Mouse (Mus musculus) kidney, adult 18-20 months (tissue): Measurements from ENCODE around the gene Lipn.

ENCODE experiments used
- DNase-seq: peaks from one replicate; pipeline ENCODE4 v3.0.0; 2021

Gene Lipn

DNA sequence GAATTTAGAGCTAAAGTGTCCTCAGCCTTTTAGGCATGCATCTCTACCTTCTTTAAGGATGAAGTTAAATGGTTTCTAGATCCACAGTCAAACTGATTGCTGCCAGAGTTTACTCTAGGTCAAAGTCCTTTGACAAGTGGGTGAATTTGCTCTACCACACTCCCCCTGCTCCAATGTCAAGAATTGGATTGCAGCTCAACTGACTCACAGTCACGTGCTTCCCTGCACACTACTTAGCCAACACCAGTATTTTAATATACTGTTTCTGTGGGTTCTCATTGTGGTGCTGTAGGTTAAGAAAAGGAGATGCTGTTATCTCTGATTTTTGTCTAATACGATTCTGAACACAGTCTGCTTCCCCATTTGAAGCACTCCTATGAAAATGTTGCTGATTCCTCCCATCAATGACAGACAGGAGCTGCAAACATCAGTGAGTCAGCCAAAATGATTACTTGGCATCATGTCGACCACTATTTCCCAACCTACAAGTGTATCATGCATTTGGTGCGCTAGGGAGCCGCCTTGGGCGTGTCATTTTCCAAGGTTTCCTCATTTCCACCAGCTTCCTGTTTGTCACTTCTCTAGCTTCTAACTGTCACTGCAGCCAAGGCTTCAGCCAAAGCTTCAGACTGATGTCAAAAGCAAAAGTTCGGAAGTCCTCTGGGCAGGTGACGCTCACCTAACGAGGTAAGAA is at the start of gene Lipn:
TSS of gene Lipn (plus strand) at position 580 of the 694 bp plus-strand sequence.
- DNase-seq: no peak

DNA sequence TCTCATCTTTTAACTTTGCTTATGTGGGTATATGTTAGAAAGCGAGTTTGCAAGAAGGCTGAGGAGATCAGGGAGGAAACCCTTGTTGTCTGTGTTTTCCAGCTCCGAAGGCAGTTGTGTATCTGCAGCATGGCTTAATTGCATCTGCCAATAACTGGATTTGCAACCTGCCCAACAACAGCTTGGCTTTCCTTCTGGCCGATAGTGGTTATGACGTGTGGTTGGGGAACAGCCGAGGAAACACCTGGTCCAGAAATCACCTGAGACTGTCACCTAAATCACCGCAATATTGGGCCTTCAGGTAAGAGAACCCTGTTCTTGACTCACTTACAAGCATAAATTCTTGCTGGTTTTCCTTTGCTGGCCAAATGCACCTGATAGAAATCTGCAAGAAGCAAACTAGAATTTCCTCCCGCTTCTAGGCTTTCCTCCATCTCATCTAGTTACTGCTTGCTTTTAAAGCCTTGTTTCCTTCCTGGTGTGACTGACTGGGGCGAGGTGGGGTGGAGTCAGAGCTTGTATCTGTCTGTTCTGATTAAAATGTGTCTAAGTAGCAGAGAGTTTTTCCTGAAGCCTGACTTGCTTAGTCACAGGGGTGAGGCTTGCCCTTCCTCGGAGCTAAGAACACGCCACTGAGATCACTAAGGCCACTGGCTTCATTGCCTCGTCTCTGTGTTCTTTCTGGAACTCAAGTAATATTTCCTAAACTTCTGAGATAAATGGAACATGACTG is 45.6 kb upstream of the Lipn start:
- no peak for DNase-seq

DNA sequence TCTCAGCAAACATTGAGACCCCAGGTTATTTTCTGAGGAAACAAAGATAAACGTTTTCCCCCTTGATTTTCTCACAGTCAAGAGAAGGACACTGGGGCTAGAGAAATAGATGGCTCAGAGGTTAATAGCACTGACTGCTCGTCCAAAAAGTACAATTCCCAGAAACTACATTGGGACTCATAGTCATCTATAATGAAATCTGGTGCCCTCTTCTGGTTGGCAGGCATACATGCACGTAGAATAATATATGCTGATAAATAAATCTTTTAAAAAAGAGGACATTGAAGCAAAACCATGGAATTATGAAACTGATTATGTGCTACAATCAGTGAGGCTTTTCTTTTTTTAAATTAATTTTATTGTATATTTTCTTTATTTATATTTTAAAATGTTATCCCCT is 44.4 kb upstream of the Lipn start:
- DNase-seq: no peak

DNA sequence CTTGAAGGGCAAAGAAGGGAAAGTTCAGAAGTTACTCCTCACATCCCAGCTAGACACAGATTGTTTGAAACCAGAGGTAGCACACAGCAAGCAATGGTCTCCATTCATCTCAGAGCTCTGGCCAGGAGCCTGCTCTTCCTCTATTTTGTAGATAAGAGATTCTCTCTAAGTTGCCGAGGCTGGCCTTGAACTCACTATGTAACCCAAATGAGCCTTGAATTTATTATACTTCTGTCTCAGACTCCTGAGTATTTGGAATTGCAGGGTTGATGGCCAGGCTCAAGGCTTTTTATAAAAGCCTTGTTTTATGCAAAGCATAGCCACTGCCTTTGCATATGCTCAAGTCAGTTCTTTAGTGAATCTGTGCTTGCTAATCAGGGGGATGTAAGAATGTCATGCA is 27.4 kb upstream of the Lipn start:
- no peak for DNase-seq

DNA sequence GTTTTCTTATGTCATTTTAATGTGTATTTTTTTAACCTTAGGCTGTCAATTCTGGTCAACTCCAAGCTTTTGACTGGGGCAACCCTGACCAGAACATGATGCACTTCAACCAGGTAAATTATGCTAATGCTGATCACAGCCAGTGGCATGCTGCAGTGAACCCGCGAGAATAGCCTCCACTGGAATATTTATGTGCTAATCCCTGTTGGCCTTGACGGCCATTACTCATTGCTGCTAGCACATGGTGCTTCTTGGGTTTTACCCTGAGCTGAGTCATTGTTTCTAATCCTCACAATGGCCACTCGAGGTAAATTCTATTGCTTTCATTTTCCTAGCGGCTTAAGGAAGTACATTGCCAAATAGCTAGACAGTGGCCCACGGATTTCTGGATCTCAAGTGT is 24.1 kb upstream of the Lipn start:
- no peak for DNase-seq

- DNase-seq: no peak
Observed at GRCm38 (mm10) chr19:34049371-34050039, 17.7 kb upstream of the Lipn start.

DNA sequence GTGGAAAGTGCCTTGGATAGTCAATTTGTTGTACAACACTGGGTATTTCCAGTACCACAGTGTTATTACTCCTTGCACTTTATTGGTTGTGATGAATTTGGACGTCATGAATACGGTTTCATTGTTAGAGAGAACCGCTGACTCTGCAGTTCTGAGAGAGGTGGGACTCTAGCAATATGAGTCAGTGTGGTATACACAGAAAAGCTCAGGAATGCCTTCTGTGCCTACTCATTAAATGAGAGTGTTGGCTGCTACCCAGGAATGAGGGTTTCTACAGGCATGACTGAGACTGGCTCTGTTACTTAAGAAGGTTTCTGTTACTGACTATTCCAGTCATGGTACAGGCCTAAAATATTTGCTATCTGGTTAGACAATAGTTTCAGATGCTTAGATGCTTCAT is 15.7 kb upstream of the Lipn start:
- DNase-seq: no peak

- DNase-seq: no peak
Observed at GRCm38 (mm10) chr19:34063547-34063946, 3.6 kb upstream of the Lipn start.

DNA sequence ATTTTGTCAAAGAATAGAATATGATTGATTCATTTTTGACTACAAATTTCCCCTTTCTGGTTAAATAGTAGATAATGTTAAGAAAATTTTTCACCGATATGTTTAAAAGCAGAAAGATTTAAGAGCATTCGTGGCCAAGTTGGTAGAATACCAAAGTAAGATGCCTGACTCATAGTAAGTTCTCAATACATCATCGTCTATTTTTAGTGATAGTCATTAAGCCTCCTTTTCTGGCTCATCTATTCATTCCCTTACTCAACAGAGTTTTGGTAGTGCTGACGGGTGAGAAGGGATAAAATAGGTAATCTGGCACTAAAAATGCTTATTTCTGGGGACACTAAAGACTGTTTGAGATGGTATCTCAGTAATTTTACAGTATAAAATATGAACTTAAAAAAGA is 3.1 kb upstream of the Lipn start:
- no peak for DNase-seq

- DNase-seq: no peak
Observed at GRCm38 (mm10) chr19:34074239-34074638, 7.1 kb downstream of the Lipn start.

DNA sequence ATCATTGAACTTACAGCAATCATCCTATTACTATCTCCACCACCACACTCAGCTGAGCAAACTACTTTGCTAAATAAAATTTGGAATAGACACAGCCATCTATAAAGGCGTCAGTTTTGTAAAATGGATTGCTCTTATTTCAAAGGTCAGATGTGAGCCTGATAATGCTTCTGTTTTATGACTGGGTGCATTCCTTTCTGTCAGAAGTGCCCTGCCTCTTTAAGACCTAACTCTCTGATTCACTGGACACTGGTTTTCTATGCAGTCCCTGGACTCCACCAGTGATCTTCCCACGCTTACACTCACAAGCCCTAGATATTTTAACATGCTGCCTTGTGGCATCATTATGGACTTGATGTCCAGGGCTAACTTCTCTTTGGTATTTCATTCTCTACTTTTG is 11.0 kb downstream of the Lipn start:
- no peak for DNase-seq

- DNase-seq: peak; percentile 9
Observed at GRCm38 (mm10) chr19:34089011-34089680, 22.0 kb downstream of the Lipn start.

- DNase-seq: no peak
Observed at GRCm38 (mm10) chr19:34095381-34095780, 28.2 kb downstream of the Lipn start.

GRCm38 (mm10) chr19:34096228-34096627 is 29.1 kb downstream of the Lipn start:
- no peak for DNase-seq

DNA sequence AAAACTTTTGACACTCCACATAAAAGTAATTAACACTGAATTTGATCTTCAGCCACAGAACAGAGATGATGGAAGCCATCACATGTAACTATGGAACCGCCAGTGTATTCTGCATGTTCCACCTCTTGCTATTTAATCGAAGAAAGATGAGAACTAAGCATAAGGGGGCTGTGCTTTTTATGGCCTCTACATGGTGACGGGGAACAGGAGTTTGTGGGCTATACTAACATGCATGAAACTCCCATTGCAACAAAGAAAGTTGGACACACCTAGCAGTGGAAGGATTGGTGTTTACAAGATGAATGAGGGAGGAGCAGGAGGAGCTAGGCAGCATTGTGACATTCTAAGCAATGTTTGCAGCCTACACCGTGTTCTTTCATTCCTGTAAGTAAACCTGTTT is 33.5 kb downstream of the Lipn start, which contains the start of gene Lipm:
TSS of gene Lipm (plus strand) at position 301 of the 400 bp plus-strand sequence.
- no peak for DNase-seq

- no peak for DNase-seq
Observed at GRCm38 (mm10) chr19:34101888-34102287, 34.7 kb downstream of the Lipn start.

DNA sequence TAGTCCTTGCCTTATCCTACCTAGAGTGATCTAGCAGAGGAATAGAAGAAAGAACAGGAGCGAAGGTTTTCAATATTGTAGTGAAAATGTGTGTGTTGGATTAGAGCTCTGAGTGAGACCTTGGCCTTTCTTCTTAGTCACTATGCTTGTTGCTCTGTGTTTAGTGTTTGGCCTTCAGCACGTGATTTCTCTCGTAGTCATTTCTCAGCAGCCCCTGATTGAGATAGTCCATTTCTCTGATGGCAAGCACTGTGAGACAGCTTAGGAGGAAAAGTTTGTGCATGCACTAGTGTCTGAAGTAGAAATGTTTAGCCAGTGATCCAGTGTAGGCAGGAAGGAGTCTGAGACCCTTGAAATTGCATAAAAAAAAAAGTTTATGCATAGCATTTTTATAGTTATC is 37.7 kb downstream of the Lipn start:
- no peak for DNase-seq

DNA sequence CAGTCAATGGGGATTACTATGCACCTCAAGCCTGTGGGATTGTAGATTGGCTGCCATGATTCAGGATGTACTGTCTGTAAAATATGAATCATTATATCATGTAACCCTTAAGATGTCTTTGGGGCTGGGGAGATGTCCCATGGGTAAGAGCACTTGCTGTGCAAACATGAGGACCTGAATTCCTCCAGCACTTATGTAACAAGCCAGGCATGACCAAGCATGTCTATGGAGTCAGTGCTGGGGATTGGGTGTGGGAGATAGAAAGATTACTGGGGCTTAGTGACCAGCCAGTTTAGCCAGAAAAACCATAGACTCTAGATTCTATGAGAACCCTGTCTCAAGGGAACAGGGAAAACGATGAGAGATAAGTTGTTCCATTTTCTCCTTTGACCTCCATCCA is 51.9 kb downstream of the Lipn start:
- DNase-seq: no peak

DNA sequence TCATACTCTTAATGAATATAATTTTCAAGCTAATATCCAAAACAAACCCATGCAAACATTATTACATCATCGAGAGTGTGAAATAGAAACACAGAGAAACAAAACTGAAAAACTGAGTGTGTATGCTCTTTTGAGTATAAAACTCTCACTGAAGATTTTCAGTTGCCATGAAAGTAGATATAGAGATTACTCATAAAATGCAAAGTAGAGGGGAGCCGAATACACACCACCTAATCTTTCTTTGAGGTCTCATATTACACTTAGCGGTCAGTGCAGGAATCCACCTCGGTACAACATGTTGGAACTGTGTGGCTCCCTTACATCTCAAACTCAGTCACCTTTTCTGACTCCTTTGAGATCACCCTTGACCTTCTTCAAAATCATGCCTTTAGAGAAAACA is 52.5 kb downstream of the Lipn start:
- DNase-seq: no peak

DNA sequence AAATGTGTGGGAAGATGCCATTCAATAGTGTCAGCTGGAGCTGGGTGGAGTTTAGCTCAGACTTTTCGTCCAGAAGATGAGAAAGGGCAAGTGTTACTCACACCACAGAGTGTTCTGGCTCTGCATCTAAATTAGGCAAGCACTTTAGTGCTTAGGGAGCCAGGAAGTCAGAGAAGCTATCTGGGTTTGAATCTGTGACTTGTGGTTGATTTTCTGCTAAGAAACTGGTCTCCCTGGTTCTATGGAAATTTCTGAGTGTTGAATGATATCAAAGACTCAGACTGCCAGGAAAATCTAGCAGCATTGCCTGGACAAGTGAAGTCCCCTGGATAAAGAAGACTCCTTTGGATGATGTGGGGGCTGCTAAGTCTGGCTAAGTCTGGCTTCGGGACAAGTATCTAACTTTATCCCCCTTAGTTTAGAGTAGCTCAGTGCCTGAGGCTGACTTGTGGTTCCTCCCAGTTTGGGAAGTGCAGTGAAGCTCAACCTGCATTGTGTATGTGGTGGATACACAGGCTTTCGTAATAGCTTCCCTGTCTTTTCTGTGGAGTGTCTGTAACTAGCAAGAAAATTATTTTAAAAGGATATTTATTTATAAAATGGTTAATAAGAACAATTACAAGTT is 53.1 kb downstream of the Lipn start:
- no peak for DNase-seq
